Mouse (Mus musculus) C2C12 (cell line): ENCODE data around the gene Zbtb7a. TPM values are rescaled to one million over a fixed set of nuclear protein-coding genes. Genes with fewer than 3 reads are reported as not detected.

Source experiments
- H3K27me3 ChIP-seq: one replicate; pipeline ENCODE4 v1.6.1; 2011; ENCODE audit not compliant: control insufficient read depth, insufficient read depth, insufficient read length
- H3K36me3 ChIP-seq: one replicate; pipeline ENCODE4 v1.6.1; 2011; ENCODE audit not compliant: control insufficient read depth, insufficient read depth
- H3K4me3 ChIP-seq: one replicate; pipeline ENCODE4 v1.5.1; 2011; ENCODE audit warnings: mild to moderate bottlenecking, control low read depth; ENCODE audit not compliant: poor library complexity, insufficient read depth, severe bottlenecking
- H3K79me2 ChIP-seq: one replicate; pipeline ENCODE4 v1.6.1; 2011; ENCODE audit not compliant: control insufficient read depth, insufficient read depth
- H3K79me3 ChIP-seq: one replicate; pipeline ENCODE4 v1.6.1; 2011; ENCODE audit warnings: low read depth, control low read depth
- H3ac ChIP-seq: one replicate; pipeline ENCODE3; 2011; ENCODE audit warnings: low read depth; ENCODE audit not compliant: control insufficient read depth, insufficient read length
- CEBPB ChIP-seq: IDR thresholded peaks from one replicate; pipeline ENCODE4 v1.6.1; 2011; ENCODE audit warnings: low read depth, mild to moderate bottlenecking, control low read depth, moderate library complexity
- CTCF ChIP-seq: IDR thresholded peaks from one replicate; pipeline ENCODE4 v1.5.1; 2011; ENCODE audit not compliant: control insufficient read depth, insufficient read depth, insufficient read length
- FOSL1 ChIP-seq: IDR thresholded peaks from one replicate; pipeline ENCODE4 v1.8.0; 2011; ENCODE audit warnings: mild to moderate bottlenecking, low read length; ENCODE audit not compliant: poor library complexity, insufficient read depth, severe bottlenecking
- MAX ChIP-seq: IDR thresholded peaks from one replicate; pipeline ENCODE4 v1.6.1; 2011; ENCODE audit warnings: mild to moderate bottlenecking, control low read depth
- MYOD1 ChIP-seq: IDR thresholded peaks from one replicate; pipeline ENCODE4 v1.6.1; 2011; ENCODE audit warnings: low read depth; ENCODE audit not compliant: control insufficient read depth, insufficient read length
- MYOG ChIP-seq: IDR thresholded peaks from one replicate; pipeline ENCODE4 v1.6.1; 2011; ENCODE audit not compliant: control insufficient read depth, insufficient read length; ENCODE audit errors: extremely low read depth
- USF1 ChIP-seq: IDR thresholded peaks from one replicate; pipeline ENCODE4 v1.6.1; 2011; ENCODE audit warnings: low read depth, mild to moderate bottlenecking, control low read depth, moderate library complexity
- polyA plus RNA-seq: library from polyadenylated mRNA; unstranded; fragments of >200 nt; fragmentation: generic; extraction: Trizol; gene quantifications from one replicate; pipeline ENCODE4 v1.2.1, GENCODE M21; 2012; ENCODE audit warnings: missing spikeins

Zbtb7a gene
- polyA plus RNA-seq, 1 experiment, result 19.9 TPM

DNA sequence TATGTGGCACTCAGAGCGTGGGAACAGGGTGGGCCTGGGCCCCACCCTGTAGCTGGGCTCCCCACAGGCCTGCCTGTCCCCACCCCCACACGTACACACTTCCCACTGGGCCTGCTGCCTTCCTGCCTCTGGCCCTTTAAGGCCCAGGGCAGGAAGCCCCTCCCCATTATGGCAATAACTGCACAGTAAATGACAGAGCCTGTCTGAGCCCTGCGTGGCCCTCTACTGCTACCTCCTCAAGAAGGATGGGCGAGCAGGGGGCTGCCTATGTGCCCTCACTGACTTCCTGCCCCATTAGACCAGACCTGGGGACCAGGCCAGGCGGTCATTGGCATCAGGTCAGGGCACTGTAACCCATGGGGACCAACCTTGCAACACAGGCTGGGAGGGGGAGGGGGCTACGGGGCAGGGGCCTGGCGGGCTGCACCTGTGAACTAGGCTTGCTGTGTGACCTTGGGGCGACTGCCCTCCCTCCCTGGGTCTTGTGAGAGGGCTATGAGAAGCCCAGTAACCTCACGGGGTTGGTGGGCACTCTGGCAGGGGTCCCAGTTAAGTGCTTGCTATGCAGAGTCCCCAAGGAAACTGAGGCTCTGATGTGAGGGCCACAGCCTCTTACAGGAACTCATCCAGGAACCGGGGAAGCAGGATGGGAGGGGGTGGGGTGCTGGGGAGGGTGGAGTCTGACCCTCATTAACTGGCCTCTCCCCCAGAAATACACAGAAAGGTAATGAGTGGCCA lies 5.9 kb downstream of the Zbtb7a start:
- Histone ChIP-seq H3K79me3 (peaks cover 68% of the 10 kb centered on the region), H3K27me3 (no peaks in the 10 kb centered on the region), H3K4me3 (peak overlapping the region; percentile 18), H3ac (peak overlapping the region; percentile 37), H3K79me2 (peaks cover 82% of the 10 kb centered on the region), H3K36me3 (peaks cover 29% of the 10 kb centered on the region)
- TF ChIP-seq FOSL1 (no peak), MYOG (no peak), USF1 (no peak), CEBPB (no peak), CTCF (no peak), MAX (no peak), MYOD1 (no peak)

DNA sequence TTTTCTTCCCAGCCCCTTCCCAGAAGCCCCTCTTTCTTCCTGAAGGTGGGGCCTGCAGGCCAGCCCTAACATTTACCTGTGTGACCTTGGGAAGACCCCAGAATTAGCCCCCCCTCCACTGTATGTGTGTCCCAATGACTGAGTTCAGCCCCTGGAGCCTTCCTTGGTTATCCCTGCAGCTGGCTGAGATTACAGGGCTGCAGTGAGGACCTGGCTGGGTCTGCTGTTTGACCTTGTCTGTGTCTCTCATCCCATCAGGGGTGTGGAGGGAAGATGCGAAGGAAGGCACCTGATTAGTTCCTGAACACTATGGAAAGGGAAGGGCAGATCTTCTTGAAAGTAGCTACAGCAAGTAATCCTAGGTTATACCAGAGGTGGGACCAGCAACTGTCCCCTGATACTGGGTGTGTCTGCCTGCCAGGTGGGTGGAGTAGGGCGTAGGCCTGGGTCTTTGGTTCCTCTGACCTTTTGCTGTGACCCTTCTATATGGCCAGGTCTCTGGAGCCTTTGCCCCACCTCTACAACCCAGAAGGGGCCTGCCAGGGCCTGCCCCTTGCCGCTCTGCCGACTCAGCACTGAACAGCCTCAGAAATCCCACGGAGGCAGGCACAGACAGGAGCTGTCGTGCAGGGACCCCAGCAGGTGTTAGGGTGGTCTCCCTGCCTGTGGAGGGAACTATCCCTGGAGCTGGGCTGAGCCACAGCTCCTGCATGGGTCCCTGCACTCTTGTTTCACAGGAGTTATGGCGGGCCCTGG lies 6.6 kb downstream of the Zbtb7a start:
- Histone ChIP-seq H3K79me2 (peaks cover 90% of the 10 kb centered on the region), H3K27me3 (no peaks in the 10 kb centered on the region), H3K36me3 (peaks cover 34% of the 10 kb centered on the region), H3K79me3 (peaks cover 74% of the 10 kb centered on the region), H3ac (peak overlapping the region; percentile 26), H3K4me3 (no peak overlapping the region)
- TF ChIP-seq CTCF, result no peak
- no peak for TF ChIP-seq MYOD1
- no peak for TF ChIP-seq USF1
- TF ChIP-seq MYOG, result no peak
- TF ChIP-seq CEBPB, result no peak
- TF ChIP-seq MAX, result no peak
- no peak for TF ChIP-seq FOSL1

DNA sequence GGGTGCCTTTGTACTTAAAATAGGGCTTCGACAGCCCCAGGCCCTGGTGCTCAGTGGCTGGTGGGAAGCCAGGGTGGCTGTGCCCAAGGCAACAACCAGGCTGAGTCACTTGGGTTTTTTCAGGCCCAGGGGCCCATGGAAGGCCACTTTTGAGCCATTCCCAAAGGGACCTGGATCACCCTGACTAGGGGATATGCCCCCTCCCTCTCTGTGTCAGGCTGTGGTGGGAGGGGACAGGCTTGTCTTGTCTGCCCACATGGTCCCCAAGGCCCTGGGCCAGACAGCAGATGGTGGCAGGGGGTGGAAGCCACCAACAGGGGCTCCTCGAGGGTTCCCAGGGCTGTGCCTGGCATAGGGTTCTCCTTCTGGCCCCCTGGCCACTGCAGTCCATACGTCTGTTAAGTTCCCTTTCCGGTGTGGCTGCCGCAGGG lies 7.5 kb downstream of the Zbtb7a start:
- Histone ChIP-seq H3K79me2 (peaks cover 99% of the 10 kb centered on the region), H3ac (peak overlapping the region; percentile 53), H3K36me3 (peaks cover 44% of the 10 kb centered on the region), H3K4me3 (peak overlapping the region; percentile 12), H3K79me3 (peaks cover 84% of the 10 kb centered on the region), H3K27me3 (no peaks in the 10 kb centered on the region)
- TF ChIP-seq MAX, result peak; percentile 6
- TF ChIP-seq CTCF, result no peak

DNA sequence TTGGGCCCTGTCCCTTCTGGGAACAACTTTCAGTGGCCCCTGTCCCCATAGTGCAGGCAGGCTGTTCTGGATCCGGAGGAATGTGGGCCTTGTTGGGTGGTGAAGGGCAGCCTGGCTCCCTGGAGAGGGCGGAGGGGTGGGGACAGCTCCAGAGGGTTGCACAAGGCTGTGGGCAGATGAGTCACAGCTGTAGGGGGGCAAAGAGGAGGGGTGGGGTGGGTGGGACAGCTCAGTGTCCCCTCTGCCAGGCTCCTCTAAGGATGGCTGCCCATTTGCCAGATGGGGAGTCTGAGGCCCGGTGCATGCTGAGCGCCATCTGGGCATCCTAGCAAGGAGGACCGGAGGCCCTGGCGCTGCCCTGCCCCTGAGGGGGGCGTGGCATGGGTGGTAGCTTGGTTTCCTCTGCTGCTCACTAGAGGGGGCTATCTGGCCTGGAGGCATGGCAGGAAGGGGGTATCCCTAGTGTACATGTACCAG lies 8.2 kb downstream of the Zbtb7a start:
- Histone ChIP-seq H3K4me3 (peak overlapping the region; percentile 12), H3K79me3 (peaks cover 85% of the 10 kb centered on the region), H3K79me2 (peaks cover 100% of the 10 kb centered on the region), H3K27me3 (no peaks in the 10 kb centered on the region), H3K36me3 (peaks cover 50% of the 10 kb centered on the region), H3ac (peak overlapping the region; percentile 53)
- TF ChIP-seq MYOG, result no peak
- TF ChIP-seq MYOD1, result no peak
- TF ChIP-seq USF1, result no peak
- peak; percentile 14 for TF ChIP-seq CTCF
- TF ChIP-seq MAX, result peak; percentile 15
- peak; percentile 95 for TF ChIP-seq CEBPB
- no peak for TF ChIP-seq FOSL1

DNA sequence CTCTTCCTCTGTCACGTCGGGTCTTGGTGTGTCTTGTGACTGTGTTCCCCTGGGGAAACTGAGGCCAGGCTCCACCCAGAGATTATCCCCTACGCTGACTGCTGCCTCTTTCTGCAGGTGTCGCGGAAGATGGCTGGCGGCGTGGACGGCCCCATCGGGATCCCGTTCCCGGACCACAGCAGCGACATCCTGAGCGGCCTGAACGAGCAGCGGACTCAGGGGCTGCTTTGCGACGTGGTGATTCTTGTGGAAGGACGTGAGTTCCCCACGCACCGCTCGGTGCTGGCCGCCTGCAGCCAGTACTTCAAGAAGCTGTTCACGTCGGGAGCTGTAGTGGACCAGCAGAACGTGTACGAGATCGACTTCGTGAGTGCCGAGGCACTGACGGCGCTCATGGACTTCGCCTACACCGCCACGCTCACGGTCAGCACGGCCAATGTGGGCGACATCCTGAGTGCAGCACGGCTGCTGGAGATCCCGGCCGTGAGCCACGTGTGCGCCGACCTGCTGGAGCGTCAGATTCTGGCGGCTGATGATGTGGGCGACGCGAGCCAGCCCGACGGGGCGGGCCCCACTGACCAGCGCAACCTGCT lies 8.9 kb downstream of the Zbtb7a start:
- H3ac ChIP-seq, result no peak overlapping the region
- peaks cover 84% of the 10 kb centered on the region for H3K79me3 ChIP-seq
- peaks cover 54% of the 10 kb centered on the region for H3K36me3 ChIP-seq
- H3K27me3 ChIP-seq, result no peaks in the 10 kb centered on the region
- H3K79me2 ChIP-seq, result peaks cover 100% of the 10 kb centered on the region
- H3K4me3 ChIP-seq, result no peak overlapping the region
- TF ChIP-seq MYOG (no peak), CEBPB (no peak), CTCF (no peak), MYOD1 (no peak), FOSL1 (no peak), USF1 (no peak), MAX (no peak)
